Mouse (Mus musculus): ENCODE data around the gene Epdr1.

DNA sequence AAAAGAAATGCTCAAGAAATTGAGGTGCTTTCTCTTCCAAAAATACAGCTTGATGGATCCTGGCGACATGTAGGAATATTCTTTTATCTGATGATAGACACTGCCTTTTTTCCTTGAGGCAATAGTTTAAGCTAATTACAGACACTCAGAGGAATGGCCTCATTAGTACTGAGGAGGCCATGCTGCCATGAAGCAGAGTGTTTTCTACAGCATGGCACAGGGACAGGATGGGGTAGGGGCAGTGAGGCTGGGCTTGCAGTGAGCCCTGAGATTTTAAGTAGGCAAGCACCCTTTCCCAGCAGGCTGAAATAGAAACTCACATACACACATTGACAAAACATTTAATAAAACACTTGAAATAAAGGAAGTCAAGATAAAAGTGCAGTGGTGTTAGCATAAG lies 17.2 kb downstream of the Epdr1 start:
- TF ChIP-seq POLR2AphosphoS2 (IDR thresholded peaks at IDR 0.05; ENCODE audit: insufficient read length, low read depth), result no peak
- TF ChIP-seq POLR2A (IDR thresholded peaks at IDR 0.05; ENCODE audit: insufficient read length, low read depth), result no peak
- TF ChIP-seq USF1 (IDR thresholded peaks at IDR 0.05; ENCODE audit: low read depth), result no peak
- no peak for TF ChIP-seq SRF (IDR thresholded peaks at IDR 0.05; ENCODE audit: control insufficient read depth, insufficient read length, low read depth)
- TF ChIP-seq TCF3 (IDR thresholded peaks at IDR 0.05; ENCODE audit: insufficient read length, low read depth), result no peak
- TF ChIP-seq MYOG (IDR thresholded peaks at IDR 0.05; ENCODE audit: control insufficient read depth in 1 of 3, insufficient read depth in 1 of 3, insufficient read length in 2 of 3, low read depth in 2 of 3), result no peak
- no peak for TF ChIP-seq MAX (IDR thresholded peaks at IDR 0.05; ENCODE audit: low read depth)
- TF ChIP-seq TCF12 (IDR thresholded peaks at IDR 0.05; ENCODE audit: insufficient read depth, poor library complexity, severe bottlenecking), result no peak
